Mouse (Mus musculus): ENCODE results near the gene Idua. TPM values are rescaled to one million over a fixed set of nuclear protein-coding genes. Genes with fewer than 3 reads are reported as not detected.

Idua gene
- total and polyA plus RNA-seq, 3 experiments: 1.5 to 9.5 TPM; not detected in 1

DNA sequence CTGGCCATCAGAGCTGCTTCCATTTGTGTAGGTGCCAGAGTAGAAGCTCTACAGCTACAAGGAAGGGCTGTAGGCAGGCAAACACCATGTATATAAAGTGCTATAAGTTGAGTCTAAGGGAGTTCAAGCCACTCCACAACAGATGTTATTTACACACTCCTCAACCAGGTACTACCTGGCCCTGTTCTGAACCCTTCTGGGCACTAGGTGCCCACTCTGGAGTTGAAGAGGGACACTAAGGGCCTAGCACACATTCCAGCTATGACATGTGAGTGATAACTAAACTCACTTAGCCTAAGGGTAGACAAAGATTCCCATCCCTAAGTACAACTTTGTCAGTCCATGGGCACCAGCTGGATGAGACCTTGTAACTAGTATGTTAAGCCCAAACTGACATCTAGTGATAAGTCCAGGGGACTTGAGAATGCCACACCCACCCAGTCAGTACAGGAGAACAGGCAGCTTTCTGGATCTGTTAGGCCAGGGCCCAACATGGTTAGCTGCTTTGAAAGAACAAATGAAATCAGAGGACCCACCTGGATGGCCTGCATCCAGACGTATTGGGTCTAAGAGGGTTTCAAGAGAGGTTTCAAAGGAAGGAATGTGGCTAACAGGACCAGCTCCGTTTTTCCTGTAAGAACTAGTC is 12.2 kb upstream of the Idua start:
- Histone ChIP-seq H3K9me3 (replicated peaks; ENCODE audit: insufficient read depth, low read length) (no peaks in the 10 kb centered on the region), H3K4me3 (ENCODE audit: control insufficient read depth in 1 of 2, insufficient read depth in 1 of 2, low read depth in 2 of 2, low read length in 2 of 2) (no peak overlapping the region), H3K9ac (ENCODE audit: control insufficient read depth, low read depth, low read length, poor library complexity, severe bottlenecking) (no peak overlapping the region), H3K36me3 (ENCODE audit: control insufficient read depth in 1 of 2, insufficient read depth in 2 of 2, low read length in 2 of 2) (peaks cover 0 to 5% of the 10 kb centered on the region in 2 experiments; a peak in 1 of 4 replicates), H3K79me2 (ENCODE audit: control insufficient read depth, insufficient read depth, low read length, poor library complexity) (no peaks in the 10 kb centered on the region), H3K27ac (ENCODE audit: control insufficient read depth, low read depth, low read length) (no peak overlapping the region), H3K27me3 (ENCODE audit: control insufficient read depth in 1 of 2, insufficient read depth in 2 of 2, low read length in 2 of 2) (no peaks in the 10 kb centered on the region), H3K4me1 (ENCODE audit: control insufficient read depth in 1 of 2, insufficient read depth in 2 of 2, low read length in 2 of 2) (no peaks in the 10 kb centered on the region)
- TF ChIP-seq SMC3 (IDR thresholded peaks at IDR 0.05; ENCODE audit: low read depth, low read length) (no peak), JUND (IDR thresholded peaks at IDR 0.05; ENCODE audit: low read depth, low read length) (no peak), MYB (IDR thresholded peaks at IDR 0.05; ENCODE audit: low read depth, low read length) (no peak), USF1 (IDR thresholded peaks at IDR 0.05; ENCODE audit: low read depth, low read length) (no peak), USF2 (IDR thresholded peaks at IDR 0.05; ENCODE audit: borderline replicate concordance in 1 of 2, insufficient read depth in 1 of 2, low read depth in 1 of 2, low read length in 2 of 2) (no peak), TCF12 (IDR thresholded peaks at IDR 0.05; ENCODE audit: low read depth, low read length) (no peak), RCOR1 (IDR thresholded peaks at IDR 0.05; ENCODE audit: low read depth, low read length) (no peak), GATA1 (IDR thresholded peaks at IDR 0.05; ENCODE audit: low read depth, low read length) (no peak)
- no peak for DNase-seq (ENCODE audit: low read depth, low spot score)

DNA sequence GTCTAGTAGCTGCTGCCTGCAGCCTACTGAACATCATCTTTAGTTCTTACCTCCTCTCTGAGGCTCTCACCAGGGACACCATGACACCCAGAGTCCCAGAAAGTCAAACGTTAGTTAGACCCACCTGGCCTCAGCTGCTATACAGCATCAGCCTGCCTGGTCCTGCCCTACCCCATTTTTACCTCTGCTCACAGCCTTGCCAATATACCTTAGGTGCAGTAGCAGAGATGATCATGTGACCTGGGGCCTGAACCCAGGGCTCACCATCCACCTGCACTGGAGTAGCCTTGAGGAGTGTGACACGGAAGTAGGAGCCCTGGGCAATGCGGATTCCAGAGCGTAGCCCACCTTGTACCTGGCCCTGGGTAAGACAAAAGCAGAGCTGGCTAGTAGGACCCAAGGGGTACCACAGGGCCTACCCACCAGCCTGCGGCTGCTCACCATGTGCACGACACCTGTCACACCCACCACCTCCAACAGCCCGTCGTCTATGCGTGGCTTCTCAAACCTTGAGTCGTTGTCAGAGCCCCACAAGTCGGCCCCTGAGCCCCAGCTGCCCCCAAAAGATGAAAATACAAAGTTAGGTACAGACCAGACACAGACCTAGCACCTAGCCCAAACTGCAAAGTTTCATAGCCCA is 11.1 kb upstream of the Idua start:
- no peak for DNase-seq (ENCODE audit: low read depth, low spot score)
- Histone ChIP-seq H3K4me1 (ENCODE audit: control insufficient read depth in 1 of 2, insufficient read depth in 2 of 2, low read length in 2 of 2) (no peaks in the 10 kb centered on the region), H3K9ac (ENCODE audit: control insufficient read depth, low read depth, low read length, poor library complexity, severe bottlenecking) (no peak overlapping the region), H3K36me3 (ENCODE audit: control insufficient read depth in 1 of 2, insufficient read depth in 2 of 2, low read length in 2 of 2) (peaks cover 0 to 7% of the 10 kb centered on the region in 2 experiments; a peak in 1 of 4 replicates), H3K79me2 (ENCODE audit: control insufficient read depth, insufficient read depth, low read length, poor library complexity) (no peaks in the 10 kb centered on the region), H3K9me3 (replicated peaks; ENCODE audit: insufficient read depth, low read length) (no peaks in the 10 kb centered on the region), H3K27me3 (ENCODE audit: control insufficient read depth in 1 of 2, insufficient read depth in 2 of 2, low read length in 2 of 2) (no peaks in the 10 kb centered on the region), H3K27ac (ENCODE audit: control insufficient read depth, low read depth, low read length) (no peak overlapping the region), H3K4me3 (ENCODE audit: control insufficient read depth in 1 of 2, insufficient read depth in 1 of 2, low read depth in 2 of 2, low read length in 2 of 2) (no peak overlapping the region)
- no peak for TF ChIP-seq GATA1 (IDR thresholded peaks at IDR 0.05; ENCODE audit: low read depth, low read length)
- TF ChIP-seq USF1 (IDR thresholded peaks at IDR 0.05; ENCODE audit: low read depth, low read length): peak; percentile 57; the same call in 1 of the 2 replicates
- no peak for TF ChIP-seq CHD1 (IDR thresholded peaks at IDR 0.05; ENCODE audit: low read depth, low read length)

DNA sequence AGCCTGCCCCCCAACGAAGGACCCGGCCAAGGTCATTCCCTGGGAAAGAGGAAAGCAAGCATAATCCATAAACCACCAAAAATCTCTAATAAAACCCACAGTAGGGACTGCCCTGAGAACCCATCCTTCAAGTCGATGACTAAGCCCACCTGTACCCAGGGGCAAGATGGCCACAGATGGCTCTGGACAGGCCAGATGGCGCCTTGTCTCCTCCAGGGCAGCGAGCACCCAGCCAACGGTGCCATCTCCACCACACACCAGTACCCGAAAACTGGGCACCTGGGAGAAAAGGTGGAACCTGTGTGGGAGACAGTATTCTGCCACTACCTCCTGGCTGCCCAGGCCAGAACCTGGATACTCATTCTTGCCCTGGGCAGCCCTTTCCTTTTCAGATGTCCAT is 9.8 kb upstream of the Idua start:
- Histone ChIP-seq H3K27me3 (ENCODE audit: control insufficient read depth in 1 of 2, insufficient read depth in 2 of 2, low read length in 2 of 2) (no peaks in the 10 kb centered on the region), H3K79me2 (ENCODE audit: control insufficient read depth, insufficient read depth, low read length, poor library complexity) (no peaks in the 10 kb centered on the region), H3K36me3 (ENCODE audit: control insufficient read depth in 1 of 2, insufficient read depth in 2 of 2, low read length in 2 of 2) (peaks cover 0 to 7% of the 10 kb centered on the region in 2 experiments; a peak in 1 of 4 replicates), H3K27ac (ENCODE audit: control insufficient read depth, low read depth, low read length) (no peak overlapping the region), H3K4me1 (ENCODE audit: control insufficient read depth in 1 of 2, insufficient read depth in 2 of 2, low read length in 2 of 2) (no peaks in the 10 kb centered on the region), H3K4me3 (ENCODE audit: control insufficient read depth in 1 of 2, insufficient read depth in 1 of 2, low read depth in 2 of 2, low read length in 2 of 2) (no peak overlapping the region), H3K9ac (ENCODE audit: control insufficient read depth, low read depth, low read length, poor library complexity, severe bottlenecking) (no peak overlapping the region), H3K9me3 (replicated peaks; ENCODE audit: insufficient read depth, low read length) (no peaks in the 10 kb centered on the region)
- no peak for DNase-seq (ENCODE audit: low read depth, low spot score)
- TF ChIP-seq USF2 (IDR thresholded peaks at IDR 0.05; ENCODE audit: borderline replicate concordance in 1 of 2, insufficient read depth in 1 of 2, low read depth in 1 of 2, low read length in 2 of 2) (no peak), TCF12 (IDR thresholded peaks at IDR 0.05; ENCODE audit: low read depth, low read length) (no peak), MAZ (IDR thresholded peaks at IDR 0.05; ENCODE audit: low read depth, low read length) (no peak), NRF1 (IDR thresholded peaks at IDR 0.05; ENCODE audit: insufficient read depth, low read depth, low read length, poor library complexity, severe bottlenecking) (no peak), POLR2AphosphoS2 (IDR thresholded peaks at IDR 0.05; ENCODE audit: low read length) (no peak), SMC3 (IDR thresholded peaks at IDR 0.05; ENCODE audit: low read depth, low read length) (no peak), MAX (IDR thresholded peaks at IDR 0.05; ENCODE audit: low read length) (no peak), BHLHE40 (IDR thresholded peaks at IDR 0.05; ENCODE audit: borderline replicate concordance, low read depth, low read length) (no peak), TBP (IDR thresholded peaks at IDR 0.05; ENCODE audit: low read depth, low read length) (no peak), RAD21 (IDR thresholded peaks at IDR 0.05; ENCODE audit: low read depth, low read length) (no peak), NELFE (IDR thresholded peaks at IDR 0.05; ENCODE audit: low read depth, low read length) (no peak), E2F4 (IDR thresholded peaks at IDR 0.05; ENCODE audit: borderline replicate concordance, low read depth, low read length) (no peak), GATA1 (IDR thresholded peaks at IDR 0.05; ENCODE audit: low read depth, low read length) (no peak), ELF1 (IDR thresholded peaks at IDR 0.05; ENCODE audit: low read depth, low read length) (no peak), KAT2A (conservative IDR thresholded peaks at IDR 0.05; ENCODE audit: low read depth, low read length) (no peak)

All from MEL (cell line).